Mouse (Mus musculus): Measurements from ENCODE around the gene Anxa9. TPM values are rescaled to one million over a fixed set of nuclear protein-coding genes. Genes with fewer than 3 reads are reported as not detected.
A peak's percentile ranks its signal among the peaks of the same experiment; 100 is the strongest.

Anxa9 gene
- total RNA-seq, 2 experiments from 2014 or later: 0.51 to 0.95 TPM

- no peak for DNase-seq (ENCODE audit: low spot score in 2 of 2)
These were observed 7.6 kb upstream of the Anxa9 start, which contains the start of gene Cers2 for GRCm38 (mm10) chr3:95314486-95315093. Gene Cers2, plus strand, starts transcription at chr3:95314791.

- DNase-seq (ENCODE audit: low spot score in 2 of 2): no peak
These were observed 7.1 kb upstream of the Anxa9 start for GRCm38 (mm10) chr3:95314075-95314474.

GRCm38 (mm10) chr3:95313476-95313875 lies 6.5 kb upstream of the Anxa9 start:
- DNase-seq (ENCODE audit: low spot score in 2 of 2): no peak

DNA sequence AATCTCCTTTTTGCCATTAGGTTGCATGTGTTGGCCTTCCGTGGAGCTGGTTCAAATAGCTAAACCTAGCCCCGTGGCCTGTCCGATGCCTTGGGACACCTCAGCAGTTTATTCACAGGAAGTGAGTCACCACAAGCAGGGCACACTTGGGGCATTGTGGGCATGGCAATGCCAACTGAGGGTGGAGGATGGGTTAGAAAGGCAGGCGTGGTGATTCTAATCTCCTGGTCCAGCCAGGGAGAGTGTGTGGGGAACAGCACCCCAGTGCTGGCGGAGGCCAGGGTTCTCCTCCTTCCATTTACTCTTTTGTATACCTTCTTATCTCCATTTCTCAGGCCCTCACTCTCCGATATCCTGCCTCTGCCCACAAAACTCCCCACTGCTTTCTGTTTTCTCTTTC lies 5.6 kb upstream of the Anxa9 start:
- DNase-seq (ENCODE audit: low spot score in 2 of 2): no peak

GRCm38 (mm10) chr3:95310968-95311882 lies 4.2 kb upstream of the Anxa9 start:
- DNase-seq (ENCODE audit: low spot score in 2 of 2): peak; percentile 42 to 67

GRCm38 (mm10) chr3:95310496-95310895 lies 3.5 kb upstream of the Anxa9 start:
- DNase-seq (ENCODE audit: low spot score in 2 of 2): no peak

DNA sequence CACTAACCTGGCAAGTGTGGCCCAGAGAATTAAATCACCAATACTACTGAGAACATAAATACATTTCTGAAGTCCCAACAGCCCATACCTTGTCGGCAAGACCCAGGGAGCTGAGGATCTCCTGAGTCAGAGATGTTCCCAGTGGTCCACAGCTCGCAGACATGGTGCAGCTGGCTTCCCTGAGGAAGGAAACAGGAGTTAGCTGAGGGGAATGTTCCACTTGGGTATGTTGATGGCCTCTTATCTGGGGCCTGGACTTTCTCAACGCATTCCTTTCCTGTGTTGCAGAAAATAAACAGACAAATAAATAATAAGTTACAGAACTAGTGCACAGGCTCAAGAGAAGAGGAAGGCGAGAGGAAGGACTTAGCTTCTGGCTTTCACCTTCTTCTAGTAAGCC lies 732 bp downstream of the Anxa9 start:
- DNase-seq (ENCODE audit: low spot score in 2 of 2): no peak

- DNase-seq (ENCODE audit: low spot score in 2 of 2): no peak
These were observed 5.7 kb downstream of the Anxa9 start for GRCm38 (mm10) chr3:95301204-95301796.

- DNase-seq (ENCODE audit: low spot score in 2 of 2): no peak
These were observed 9.0 kb downstream of the Anxa9 start for GRCm38 (mm10) chr3:95298018-95298417.

GRCm38 (mm10) chr3:95296103-95296469 lies 10.9 kb downstream of the Anxa9 start:
- DNase-seq (ENCODE audit: low spot score in 2 of 2): no peak

DNA sequence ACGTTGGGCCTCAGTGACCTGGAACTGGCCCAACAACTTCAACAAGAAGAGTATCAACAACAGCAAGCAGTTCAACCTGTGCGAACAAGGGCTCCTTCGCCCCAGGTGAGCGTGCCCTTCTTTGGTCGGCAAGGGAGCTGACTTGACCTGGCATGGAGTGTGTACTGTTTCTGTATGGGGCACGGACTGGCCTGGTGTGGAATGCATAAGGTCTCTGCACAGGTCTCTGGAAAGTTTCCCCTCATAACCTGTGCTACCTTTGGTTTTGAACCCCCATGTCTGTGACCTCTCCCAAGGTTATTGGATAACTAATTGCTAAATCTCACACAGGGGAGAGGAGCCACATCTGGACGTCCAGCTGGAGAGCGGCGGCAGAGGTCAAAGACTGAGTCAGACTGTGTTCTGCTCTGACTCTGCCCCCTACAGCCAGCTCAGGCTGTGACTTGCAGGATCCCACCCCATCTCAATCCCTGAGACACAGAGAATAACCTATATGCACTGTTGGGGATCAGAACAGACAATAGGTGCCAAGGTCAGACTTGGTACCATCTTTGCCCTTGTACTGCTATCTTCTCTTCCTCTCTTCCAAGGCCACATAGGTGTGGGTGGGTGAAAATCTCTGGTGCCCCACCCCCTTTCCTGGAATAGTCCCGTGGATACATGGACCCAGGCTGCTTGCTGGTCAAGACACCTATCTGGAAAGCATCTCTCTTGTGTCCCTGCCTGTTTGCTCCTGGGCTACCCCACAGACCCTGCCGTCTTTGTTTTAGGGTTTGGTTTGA lies 11.5 kb downstream of the Anxa9 start:
- no peak for DNase-seq (ENCODE audit: low spot score in 2 of 2)

DNA sequence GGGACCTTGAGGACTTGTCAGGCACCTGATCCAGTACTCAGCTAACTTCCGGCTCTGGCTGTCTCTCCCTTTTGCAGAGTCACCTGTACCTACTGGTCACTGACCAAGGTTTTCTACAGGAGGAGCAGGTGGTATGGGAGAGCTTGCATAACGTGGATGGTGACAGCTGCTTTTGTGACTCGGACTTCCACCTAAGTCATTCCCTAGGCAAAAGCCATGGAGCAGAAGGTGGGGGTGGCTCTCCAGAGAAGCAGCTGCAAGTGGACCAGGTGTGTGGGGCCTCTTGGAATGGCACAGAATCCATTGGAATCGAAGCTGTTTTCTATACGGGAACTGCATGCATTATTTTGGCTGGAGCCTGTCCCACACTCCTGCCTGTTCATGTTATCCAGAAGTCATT lies 12.3 kb downstream of the Anxa9 start:
- DNase-seq (ENCODE audit: low spot score in 2 of 2): no peak

DNA sequence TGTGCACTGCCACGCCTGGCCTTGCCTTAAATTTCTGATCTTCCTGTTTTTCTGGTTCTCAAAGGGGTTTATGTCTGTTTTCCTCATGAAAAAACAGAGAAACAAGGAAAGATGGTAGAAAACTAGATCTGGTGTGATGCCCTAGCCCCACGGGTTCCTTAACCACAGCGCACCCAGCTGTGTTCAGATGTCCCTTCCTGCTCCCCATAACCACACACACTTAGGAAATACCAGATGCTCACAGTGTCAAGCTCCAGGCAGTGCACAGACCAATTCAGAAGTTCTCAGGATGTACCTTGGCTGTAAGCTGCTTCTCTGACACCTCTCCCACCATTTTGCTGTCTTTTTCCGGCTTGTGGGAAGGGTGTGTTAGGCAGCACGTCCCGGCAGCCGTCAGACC lies 12.7 kb downstream of the Anxa9 start:
- no peak for DNase-seq (ENCODE audit: low spot score in 2 of 2)

DNA sequence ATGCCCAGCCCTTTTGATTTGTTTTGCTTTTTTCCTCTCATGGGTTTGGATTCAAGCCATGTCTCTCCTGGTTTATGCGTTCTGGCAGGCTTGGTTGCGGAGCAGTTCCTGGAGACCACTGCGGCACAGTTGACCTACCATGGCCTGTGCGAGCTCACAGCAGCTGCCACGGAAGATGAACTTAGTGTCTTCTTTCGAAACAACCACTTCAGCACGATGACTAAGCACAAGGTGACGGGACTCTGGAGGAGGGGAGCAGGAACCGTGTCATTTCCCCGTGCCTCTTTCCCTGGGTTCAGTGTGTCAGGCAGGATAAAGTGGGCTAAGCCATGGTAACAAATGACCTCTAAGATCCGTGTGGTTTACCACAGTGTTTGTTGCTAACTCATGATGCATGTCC lies 13.4 kb downstream of the Anxa9 start:
- DNase-seq (ENCODE audit: low spot score in 2 of 2): no peak

DNA sequence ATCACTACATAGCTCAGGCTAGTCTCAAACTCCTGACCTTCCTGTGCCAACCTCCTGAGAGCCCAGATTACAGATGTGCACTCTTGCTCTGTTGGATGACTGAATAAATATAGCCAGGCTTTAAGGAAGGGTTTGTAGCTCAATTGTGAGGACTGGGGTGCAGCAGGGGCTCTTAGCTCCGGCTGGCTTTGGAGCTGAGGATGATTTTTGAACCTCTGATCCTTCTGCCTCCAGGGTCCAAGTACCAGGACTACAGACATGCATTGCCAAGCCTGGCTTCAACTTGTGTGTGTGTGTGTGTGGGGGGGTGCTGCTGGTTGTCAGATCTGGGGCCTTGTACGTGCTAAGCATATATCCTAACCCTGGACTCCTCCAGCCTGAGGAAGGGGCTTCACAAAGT lies 14.1 kb downstream of the Anxa9 start:
- no peak for DNase-seq (ENCODE audit: low spot score in 2 of 2)

DNA sequence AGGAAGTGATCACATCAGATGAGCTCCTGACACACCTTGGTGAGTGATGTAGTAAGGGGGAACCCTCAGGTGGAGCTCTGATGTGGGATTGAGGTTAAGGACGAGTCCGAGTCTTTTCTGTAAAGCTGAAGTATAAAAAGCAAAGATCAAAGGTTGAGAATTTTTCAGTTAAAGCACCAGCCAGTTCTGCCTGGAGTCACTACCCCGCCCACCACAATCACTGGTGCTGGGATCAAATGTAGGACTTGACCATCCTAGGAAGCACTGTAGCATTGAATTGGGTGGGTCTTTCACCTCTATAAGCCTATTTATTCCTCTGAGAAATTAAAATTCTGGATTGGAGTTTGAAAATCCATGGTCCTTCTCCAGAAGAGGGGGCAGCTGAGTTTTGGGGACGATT lies 15.9 kb downstream of the Anxa9 start:
- no peak for DNase-seq (ENCODE audit: low spot score in 2 of 2)

DNA sequence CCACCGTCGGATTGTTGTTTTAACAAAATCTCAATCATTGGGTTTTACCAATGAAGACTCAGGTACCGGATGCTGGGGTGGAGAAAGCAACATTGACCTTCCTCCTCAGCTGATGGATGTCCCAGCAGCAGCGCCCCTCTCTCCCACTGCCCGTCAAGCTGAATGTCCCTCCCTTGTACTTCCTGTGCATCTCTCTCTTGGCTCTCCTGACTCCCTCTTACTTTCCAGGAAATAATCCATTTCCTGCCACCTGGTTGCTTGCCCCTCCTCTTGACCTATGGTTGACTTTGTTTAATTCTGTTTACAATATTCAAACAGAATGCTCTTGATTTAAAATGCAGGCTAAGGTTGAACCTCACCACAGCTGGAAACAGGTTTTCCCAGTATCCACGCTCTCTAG lies 16.8 kb downstream of the Anxa9 start:
- DNase-seq (ENCODE audit: low spot score in 2 of 2): no peak

- no peak for DNase-seq (ENCODE audit: low spot score in 2 of 2)
These were observed 17.6 kb downstream of the Anxa9 start for GRCm38 (mm10) chr3:95289419-95289818.

DNA sequence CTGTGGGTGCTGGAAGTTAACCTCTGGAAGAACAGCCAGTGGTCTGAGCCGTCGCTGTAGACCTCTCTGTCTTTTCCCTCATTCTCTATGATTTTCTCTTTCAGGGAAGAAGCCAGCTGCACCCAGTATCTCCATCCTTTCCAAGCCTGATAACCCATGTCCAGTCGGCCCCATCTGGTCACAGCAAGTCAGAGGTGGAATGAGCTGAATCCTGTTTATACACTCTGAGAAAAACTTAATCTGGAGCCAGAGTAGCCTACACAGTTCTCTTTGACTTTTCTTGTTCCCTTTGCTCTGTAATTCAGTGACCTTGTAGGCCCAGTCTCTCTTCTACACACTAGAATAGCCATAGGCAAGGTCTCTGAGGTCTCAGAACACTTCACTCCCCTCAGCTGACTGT lies 19.4 kb downstream of the Anxa9 start:
- no peak for DNase-seq (ENCODE audit: low spot score in 2 of 2)

DNA sequence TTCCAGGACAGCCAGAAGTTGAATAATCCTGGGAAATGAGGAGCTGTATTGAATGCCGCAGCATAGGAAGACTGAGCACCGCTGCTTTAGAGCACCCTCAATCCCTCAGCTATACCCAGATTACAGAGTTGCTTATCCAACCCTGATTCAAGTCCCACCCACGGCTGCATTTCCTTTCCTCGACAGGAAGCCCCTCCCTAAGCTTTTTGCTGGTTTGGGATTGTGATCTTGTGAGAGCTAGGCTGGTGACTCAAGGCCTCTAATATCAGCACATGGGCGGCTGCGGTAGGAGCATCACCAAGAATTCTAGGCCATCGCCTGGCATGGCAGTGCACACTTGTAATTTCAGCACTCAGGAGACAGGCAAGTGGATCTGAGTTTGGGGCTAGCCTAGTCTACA lies 20.5 kb downstream of the Anxa9 start:
- no peak for DNase-seq (ENCODE audit: low spot score in 2 of 2)

DNA sequence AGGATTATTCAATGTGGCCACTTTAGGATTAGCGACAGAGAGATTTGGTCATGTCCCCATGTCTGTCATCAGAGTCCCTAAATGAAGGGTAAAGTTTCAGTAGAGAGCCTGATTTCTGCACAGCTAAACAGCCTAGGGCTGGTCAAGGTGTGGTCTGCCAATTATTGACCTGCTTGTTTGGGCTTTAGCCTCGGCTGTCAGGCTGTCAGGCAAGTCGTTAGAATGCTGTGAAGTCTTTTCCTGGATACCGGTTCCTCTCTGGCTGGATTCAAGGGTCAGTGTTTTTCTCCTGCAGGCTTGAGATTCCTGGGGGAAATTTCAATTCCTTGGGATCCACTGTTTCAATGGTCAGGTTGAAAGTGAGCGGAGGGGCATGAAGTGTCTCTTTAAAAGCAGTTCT lies 21.0 kb downstream of the Anxa9 start:
- DNase-seq (ENCODE audit: low spot score in 2 of 2): no peak

DNA sequence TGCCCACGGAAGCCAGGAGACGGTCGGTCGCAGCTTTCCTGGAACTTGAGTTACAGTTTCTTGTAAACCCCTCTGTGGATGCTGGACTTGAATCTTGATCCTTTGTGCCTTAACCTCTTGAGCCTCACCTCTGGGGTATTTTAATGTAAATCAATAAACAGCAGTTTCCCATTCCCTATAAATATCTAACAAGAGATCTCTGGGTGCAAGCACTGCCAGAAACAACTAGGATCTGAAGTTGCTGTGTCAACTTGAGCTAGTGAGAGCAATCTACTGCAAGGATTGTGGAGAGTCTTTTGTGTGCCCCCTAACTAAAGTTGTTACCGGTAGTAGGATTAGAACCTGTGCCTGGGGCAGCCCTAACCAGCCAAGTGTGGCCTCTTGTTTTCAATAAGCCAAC lies 21.6 kb downstream of the Anxa9 start:
- DNase-seq (ENCODE audit: low spot score in 2 of 2): no peak
